Mouse (Mus musculus) liver, adult 2 months (tissue): ENCODE results near the gene Nrxn3. TPM values are rescaled to one million over a fixed set of nuclear protein-coding genes. Genes with fewer than 3 reads are reported as not detected.

Experiments used
- DNase-seq: peaks from one replicate; pipeline ENCODE4 v3.0.0-alpha.2; 2011; ENCODE audit warnings: low read depth, low spot score; ENCODE audit errors: extremely low read depth
- H3K27ac ChIP-seq: fragments of 200-500 bp; replicated peaks from 2 replicates; pipeline ENCODE4 v1.5.1; 2012; ENCODE audit warnings: low read depth, mild to moderate bottlenecking, control low read depth, inconsistent platforms, low read length; ENCODE audit not compliant: insufficient read depth
- H3K27me3 ChIP-seq: fragments of 200-500 bp; 2 replicates; pipeline ENCODE4 v1.6.1; 2012; ENCODE audit warnings: mild to moderate bottlenecking, moderate library complexity, low read length, inconsistent platforms; ENCODE audit not compliant: control insufficient read depth, insufficient read depth
- H3K36me3 ChIP-seq: fragments of 200-500 bp; 2 replicates; pipeline ENCODE4 v1.6.1; 2012; ENCODE audit warnings: low read length, inconsistent platforms; ENCODE audit not compliant: control insufficient read depth, insufficient read depth
- H3K4me1 ChIP-seq: fragments of 200-500 bp; 2 replicates; pipeline ENCODE4 v1.6.1; 2011; ENCODE audit warnings: low read length; ENCODE audit not compliant: control insufficient read depth, insufficient read depth
- H3K4me3 ChIP-seq: fragments of 200-500 bp; 2 replicates; pipeline ENCODE4 v1.5.1; 2011; ENCODE audit warnings: low read depth, mild to moderate bottlenecking, control low read depth, low read length, moderate library complexity; ENCODE audit not compliant: insufficient read depth
- H3K79me2 ChIP-seq: fragments of 200-500 bp; 2 replicates; pipeline ENCODE4 v1.6.1; 2012; ENCODE audit warnings: inconsistent platforms, mild to moderate bottlenecking, low read length, moderate library complexity; ENCODE audit not compliant: control insufficient read depth, insufficient read depth
- H3K9ac ChIP-seq: fragments of 200-500 bp; 2 replicates; pipeline ENCODE4 v1.6.1; 2012; ENCODE audit warnings: low read depth, mild to moderate bottlenecking, control low read depth, inconsistent platforms, low read length
- CTCF ChIP-seq: fragments of 200-500 bp; IDR thresholded peaks from 2 replicates; pipeline ENCODE4 v1.5.1; 2011; ENCODE audit warnings: low read depth, low read length, control low read depth
- POLR2A ChIP-seq: fragments of 200-500 bp; IDR thresholded peaks from 2 replicates; pipeline ENCODE4 v1.6.1; 2011; ENCODE audit warnings: low read length, control low read depth; ENCODE audit not compliant: insufficient read depth; ENCODE audit errors: extremely low read depth
- WGBS: fragments of 180-500 bp; shearing (Covaris S2); methylation state at CpG from one replicate; pipeline ENCODE4 v1.1.7; 2018; 5-methylcytosine and 5-hydroxymethylcytosine counted together
- polyA plus RNA-seq: library from polyadenylated mRNA; depleted of rRNA; stranded (reverse); fragments of >200 nt; gene quantifications from 2 replicates; pipeline ENCODE4 v1.2.3, GENCODE M21; 2012
- total RNA-seq: library from RNA; depleted of rRNA; stranded (reverse); fragments of >200 nt; gene quantifications from 2 replicates; pipeline ENCODE4 v1.2.3, GENCODE M21; 2014

The Nrxn3 gene
- total and polyA plus RNA-seq, 2 experiments, result 0.18 to 0.31 TPM

DNA sequence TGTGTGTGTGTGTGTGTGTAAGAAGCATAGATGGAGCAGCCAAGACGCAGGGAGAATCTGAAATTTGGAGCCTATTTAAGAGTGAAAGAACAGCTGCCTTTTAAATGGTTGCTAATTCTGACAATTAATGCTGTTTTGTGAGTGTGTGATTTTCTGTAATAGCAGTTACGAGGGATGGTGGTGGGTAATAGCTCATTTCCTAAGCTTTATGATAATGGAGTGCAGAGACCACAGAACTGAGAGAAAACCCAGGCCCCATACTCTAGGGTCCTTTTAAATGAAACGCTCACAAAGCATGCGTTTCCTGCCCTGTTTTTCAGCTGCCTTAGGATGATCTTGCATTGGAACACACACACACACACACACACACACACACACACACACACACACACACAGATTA lies 137.7 kb downstream of the Nrxn3 start:
- Histone ChIP-seq H3K27ac (no peak overlapping the region), H3K9ac (no peak overlapping the region), H3K79me2 (no peaks in the 10 kb centered on the region), H3K36me3 (no peaks in the 10 kb centered on the region), H3K27me3 (no peaks in the 10 kb centered on the region), H3K4me1 (no peaks in the 10 kb centered on the region), H3K4me3 (no peak overlapping the region)
- no peak for DNase-seq
- WGBS, result 69% methylated on average over 4 of the region's 4 CpGs
- no peak for TF ChIP-seq CTCF
- TF ChIP-seq POLR2A, result no peak

DNA sequence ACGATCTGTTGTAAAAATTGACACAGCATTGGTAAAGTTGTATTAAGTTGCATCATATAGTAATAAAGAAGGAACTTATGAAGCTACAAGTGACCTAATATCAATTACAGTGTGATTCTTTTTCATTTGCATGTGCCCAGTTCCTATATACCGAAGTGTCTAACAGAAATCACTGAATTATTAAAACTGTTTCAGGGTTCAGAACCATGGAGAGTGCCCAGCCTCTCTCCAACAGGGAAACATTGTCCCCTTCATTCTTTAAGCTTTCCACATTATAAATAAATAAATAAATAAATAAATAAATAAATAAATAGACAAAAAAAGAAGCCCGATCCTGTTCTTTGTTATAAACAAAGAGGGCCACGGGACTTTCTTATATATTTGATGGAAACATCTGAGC lies 140.4 kb downstream of the Nrxn3 start:
- H3K79me2 ChIP-seq, result no peaks in the 10 kb centered on the region
- DNase-seq, result no peak
- H3K4me1 ChIP-seq, result no peaks in the 10 kb centered on the region
- no peak for TF ChIP-seq POLR2A
- no peak for TF ChIP-seq CTCF
- 75% methylated on average over 4 of the region's 4 CpGs for WGBS
- H3K27me3 ChIP-seq, result no peaks in the 10 kb centered on the region
- H3K4me3 ChIP-seq, result no peak overlapping the region
- H3K9ac ChIP-seq, result no peak overlapping the region
- no peak overlapping the region for H3K27ac ChIP-seq
- no peaks in the 10 kb centered on the region for H3K36me3 ChIP-seq

DNA sequence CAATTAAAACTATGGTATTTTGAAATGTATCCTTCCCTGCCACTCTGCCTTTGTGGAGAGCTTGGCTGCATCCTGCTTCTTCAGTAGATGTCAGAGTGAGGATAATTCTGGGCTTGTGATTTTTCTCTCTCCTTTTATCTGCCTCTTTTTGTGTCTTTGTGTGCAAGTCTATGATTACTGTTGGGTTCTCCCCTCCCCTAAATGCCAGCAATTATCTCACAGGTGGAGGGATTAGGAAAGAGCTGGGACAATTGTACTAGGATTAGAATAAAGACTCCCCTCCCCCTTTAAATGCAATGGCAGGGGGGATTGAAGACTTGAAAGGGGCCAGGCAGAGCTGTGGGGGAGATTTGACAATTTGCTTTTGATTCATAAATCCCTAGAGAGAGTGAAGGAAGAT lies 145.6 kb downstream of the Nrxn3 start:
- Histone ChIP-seq H3K27me3 (no peaks in the 10 kb centered on the region), H3K79me2 (no peaks in the 10 kb centered on the region), H3K9ac (no peak overlapping the region), H3K4me3 (no peak overlapping the region), H3K27ac (no peak overlapping the region), H3K36me3 (no peaks in the 10 kb centered on the region), H3K4me1 (no peaks in the 10 kb centered on the region)
- no peak for DNase-seq
- TF ChIP-seq POLR2A (no peak), CTCF (no peak)

DNA sequence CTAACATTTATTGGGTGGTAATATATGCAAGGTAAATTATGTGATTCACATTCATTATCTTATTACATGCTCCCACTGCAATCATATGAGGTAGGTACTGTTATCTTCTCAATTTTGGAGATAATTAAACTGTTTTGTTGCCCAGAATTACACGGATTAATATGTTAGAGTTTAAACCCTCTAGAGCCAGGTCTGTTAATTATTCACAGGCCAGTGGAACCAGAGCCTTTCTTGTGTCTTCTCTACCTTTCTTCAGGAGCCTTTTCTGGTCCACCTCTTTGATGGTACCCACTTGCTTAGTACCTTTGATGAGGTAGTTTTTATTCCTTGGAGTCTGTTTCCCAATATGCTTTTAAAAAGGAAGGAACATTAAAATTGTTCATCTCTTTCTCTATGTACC lies 174.7 kb downstream of the Nrxn3 start:
- no peaks in the 10 kb centered on the region for H3K36me3 ChIP-seq
- H3K4me3 ChIP-seq, result no peak overlapping the region
- no peak overlapping the region for H3K9ac ChIP-seq
- no peak overlapping the region for H3K27ac ChIP-seq
- no peak for TF ChIP-seq CTCF
- no peak for TF ChIP-seq POLR2A
- DNase-seq, result no peak
- no peaks in the 10 kb centered on the region for H3K79me2 ChIP-seq
- no peaks in the 10 kb centered on the region for H3K27me3 ChIP-seq
- H3K4me1 ChIP-seq, result no peaks in the 10 kb centered on the region
- WGBS, result 35% methylated on average over 1 of the region's 1 CpGs

DNA sequence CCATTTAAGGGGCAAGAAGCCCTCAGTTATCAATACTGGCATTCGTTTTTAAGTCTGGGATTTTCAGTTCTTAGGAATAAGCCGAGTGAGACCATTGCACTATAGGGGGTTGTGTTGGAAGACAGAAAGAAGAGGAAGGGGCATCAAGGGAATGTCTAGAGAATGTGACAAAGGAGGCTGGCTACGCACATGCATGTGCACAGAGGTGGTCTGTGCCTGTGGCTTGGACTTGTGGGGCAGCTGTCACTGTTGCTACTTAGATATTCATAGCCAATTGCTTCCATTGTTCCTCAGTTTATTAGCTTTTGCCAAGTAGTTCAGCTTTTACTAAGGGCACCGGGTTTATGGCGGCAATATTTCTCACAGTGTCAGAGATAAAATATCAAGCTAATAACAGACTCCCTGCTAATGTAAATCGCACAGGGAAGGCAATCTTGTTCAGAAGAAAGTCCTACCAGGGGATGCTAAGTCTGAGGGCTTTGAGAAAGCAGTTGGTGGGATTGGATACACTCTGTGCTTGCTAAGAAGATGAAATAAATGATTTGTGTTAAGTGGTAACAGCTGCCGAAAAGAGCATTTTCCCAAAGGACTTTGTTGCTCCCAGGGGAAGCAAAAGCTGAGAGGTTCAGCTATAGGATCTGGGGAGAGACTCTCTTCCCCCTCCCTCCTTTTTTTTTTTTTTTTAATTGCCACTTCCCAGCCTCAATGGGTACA lies 177.5 kb downstream of the Nrxn3 start:
- Histone ChIP-seq H3K27ac (no peak overlapping the region), H3K36me3 (no peaks in the 10 kb centered on the region), H3K4me3 (no peak overlapping the region), H3K27me3 (no peaks in the 10 kb centered on the region), H3K4me1 (no peaks in the 10 kb centered on the region), H3K79me2 (no peaks in the 10 kb centered on the region), H3K9ac (no peak overlapping the region)
- TF ChIP-seq POLR2A, result no peak
- TF ChIP-seq CTCF, result no peak
- no peak for DNase-seq
- 65% methylated on average over 7 of the region's 7 CpGs for WGBS

DNA sequence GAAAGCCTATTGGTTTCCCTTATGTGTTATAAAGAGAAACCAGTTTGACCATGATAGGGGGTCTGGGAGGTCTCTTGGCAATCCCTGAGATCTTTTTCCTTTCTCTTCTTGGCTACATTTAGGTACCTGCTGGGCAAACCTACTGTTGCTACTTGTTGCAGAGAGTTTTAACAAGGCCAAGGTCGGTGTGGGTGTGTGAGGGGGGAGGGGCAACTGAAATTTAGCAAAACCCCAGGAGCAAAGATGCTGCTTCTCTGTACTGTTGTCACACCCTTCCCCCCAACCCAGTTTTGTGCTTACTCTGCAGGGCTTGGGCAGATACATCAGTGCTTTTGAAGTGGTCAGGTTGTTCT lies 178.0 kb downstream of the Nrxn3 start:
- Histone ChIP-seq H3K36me3 (no peaks in the 10 kb centered on the region), H3K9ac (no peak overlapping the region), H3K27me3 (no peaks in the 10 kb centered on the region), H3K4me1 (no peaks in the 10 kb centered on the region), H3K27ac (no peak overlapping the region), H3K79me2 (no peaks in the 10 kb centered on the region), H3K4me3 (no peak overlapping the region)
- WGBS, result 9% methylated on average over 1 of the region's 1 CpGs
- TF ChIP-seq POLR2A (no peak), CTCF (no peak)
- no peak for DNase-seq
